Mouse (Mus musculus) stomach, postnatal 0 days (tissue): ENCODE data around the gene Tmem38a.

Source experiments
- CTCF ChIP-seq: IDR thresholded peaks from 2 replicates; pipeline ENCODE4 v1.5.1; 2016; ENCODE audit warnings: antibody characterized with exemption, low read depth, mild to moderate bottlenecking, moderate library complexity
- EP300 ChIP-seq: optimal IDR thresholded peaks from 2 replicates; pipeline ENCODE3; 2016; ENCODE audit warnings: antibody characterized with exemption

GRCm38 (mm10) chr8:72583056-72583771 lies 11.4 kb downstream of the Tmem38a start:
- no peak for TF ChIP-seq EP300
- TF ChIP-seq CTCF: no peak
